Mouse (Mus musculus) forebrain, embryonic 12.5 days (tissue): Measurements from ENCODE around the gene Tcaf3. TPM values are rescaled to one million over a fixed set of nuclear protein-coding genes. Genes with fewer than 3 reads are reported as not detected.

Experiments
- ATAC-seq: fragments of 200-750 bp; cut with Nextera tagmentation; 2 replicates; pipeline ENCODE4 v1.8.0; 2017; ENCODE audit warnings: moderate TSS enrichment; ENCODE audit not compliant: low FRiP score
- H3K27ac ChIP-seq: fragments of 300-500 bp; sonication (generic); 2 replicates; pipeline ENCODE4 v1.5.1; 2016; ENCODE audit warnings: mild to moderate bottlenecking
- H3K27me3 ChIP-seq: fragments of 300-500 bp; sonication (generic); 2 replicates; pipeline ENCODE4 v1.6.1; 2016; ENCODE audit warnings: mild to moderate bottlenecking
- H3K36me3 ChIP-seq: fragments of 300-500 bp; sonication (generic); replicated peaks from 2 replicates; pipeline ENCODE4 v1.6.1; 2016; ENCODE audit warnings: mild to moderate bottlenecking
- H3K4me1 ChIP-seq: fragments of 300-500 bp; sonication (generic); 2 replicates; pipeline ENCODE4 v1.6.1; 2016
- H3K4me2 ChIP-seq: fragments of 300-500 bp; sonication (generic); 2 replicates; pipeline ENCODE4 v1.6.1; 2016; ENCODE audit warnings: mild to moderate bottlenecking, moderate library complexity
- H3K4me3 ChIP-seq: fragments of 300-500 bp; sonication (generic); replicated peaks from 2 replicates; pipeline ENCODE4 v1.5.1; 2016; ENCODE audit warnings: mild to moderate bottlenecking
- H3K9ac ChIP-seq: fragments of 300-500 bp; sonication (generic); 2 replicates; pipeline ENCODE4 v1.6.1; 2016; ENCODE audit warnings: mild to moderate bottlenecking
- H3K9me3 ChIP-seq: fragments of 300-500 bp; sonication (generic); 2 replicates; pipeline ENCODE4 v1.6.1; 2016
- WGBS: fragments of 180-500 bp; shearing (Covaris S2); methylation state at CpG from one replicate; pipeline ENCODE4 v1.1.7; 2016; 5-methylcytosine and 5-hydroxymethylcytosine counted together
- polyA plus RNA-seq: library from polyadenylated mRNA; unstranded; fragments of >200 nt; fragmentation: Nextera tagmentation; extraction: Ambion mirVana; gene quantifications from 2 replicates; pipeline ENCODE4 v1.2.1, GENCODE M21; 2016

The Tcaf3 gene
- polyA plus RNA-seq, 1 experiment from 2014 or later: not detected

GRCm38 (mm10) chr6:42539711-42540110, 57.8 kb downstream of the Tcaf3 start:
- no peaks in the 10 kb centered on the region for H3K9me3 ChIP-seq
- no peaks in the 10 kb centered on the region for H3K36me3 ChIP-seq
- no peak overlapping the region for H3K4me3 ChIP-seq
- no peak for ATAC-seq
- H3K4me1 ChIP-seq: no peaks in the 10 kb centered on the region
- H3K4me2 ChIP-seq: no peak overlapping the region
- 91% methylated on average over 1 of the region's 1 CpGs for WGBS
- H3K27ac ChIP-seq: no peak overlapping the region
- H3K9ac ChIP-seq: no peak overlapping the region
- H3K27me3 ChIP-seq: no peaks in the 10 kb centered on the region

Other genes with a start within 250 kb of the Tcaf3 start
- 66.6 and 71.1 TPM in 2 replicates for gene Zyx, start 248.1 kb downstream of the Tcaf3 start, polyA plus RNA-seq
- gene Epha1, start 224.4 kb downstream of the Tcaf3 start, polyA plus RNA-seq: 0.69 and 1.4 TPM in 2 replicates
- not detected in 2 replicates for gene Tas2r143, start 197.5 kb downstream of the Tcaf3 start, polyA plus RNA-seq
- gene Tas2r135, start 192.3 kb downstream of the Tcaf3 start, polyA plus RNA-seq: not detected in 2 replicates
- not detected in 2 replicates for gene Tas2r126, start 163.2 kb downstream of the Tcaf3 start, polyA plus RNA-seq
- gene Olfr458, start 132.5 kb downstream of the Tcaf3 start, polyA plus RNA-seq: not detected in 2 replicates
- gene Olfr457, start 121.4 kb downstream of the Tcaf3 start, polyA plus RNA-seq: 0.08 TPM in 1 of 2 replicates, not detected in the other
- gene Olfr456, start 110.5 kb downstream of the Tcaf3 start, polyA plus RNA-seq: not detected in 2 replicates
- not detected in 2 replicates for gene Olfr455, start 50.1 kb downstream of the Tcaf3 start, polyA plus RNA-seq
- 2.7 and 2.8 TPM in 2 replicates for gene Tcaf2, start 47.6 kb upstream of the Tcaf3 start, polyA plus RNA-seq
- 164 and 179 TPM in 2 replicates for gene Tcaf1, start 112.4 kb upstream of the Tcaf3 start, polyA plus RNA-seq
- gene Olfr453, start 141.7 kb upstream of the Tcaf3 start, polyA plus RNA-seq: not detected in 2 replicates
- gene Olfr38, start 158.7 kb upstream of the Tcaf3 start, polyA plus RNA-seq: not detected in 2 replicates
- gene Olfr452, start 187.4 kb upstream of the Tcaf3 start, polyA plus RNA-seq: not detected in 2 replicates
- gene Olfr450, start 214.2 kb upstream of the Tcaf3 start, polyA plus RNA-seq: not detected in 2 replicates
- not detected in 2 replicates for gene Olfr449, start 236.7 kb upstream of the Tcaf3 start, polyA plus RNA-seq